Mouse (Mus musculus) CH12.LX (cell line): ENCODE results near the gene Ikzf1. TPM values are rescaled to one million over a fixed set of nuclear protein-coding genes. Genes with fewer than 3 reads are reported as not detected.

Source experiments
- DNase-seq: peaks from one replicate; pipeline ENCODE4 v3.0.0-alpha.2; 2013; ENCODE audit errors: extremely low read depth
- H3K27ac ChIP-seq: 2 replicates; pipeline ENCODE4 v1.5.1; 2012; ENCODE audit warnings: low read depth, mild to moderate bottlenecking, control low read depth, moderate library complexity; ENCODE audit not compliant: insufficient read depth
- H3K27me3 ChIP-seq: replicated peaks from 2 replicates; pipeline ENCODE3; 2012; ENCODE audit warnings: inconsistent platforms
- H3K36me3 ChIP-seq, 2 experiments: replicated peaks in 1 of 2; 2 replicates each; pipeline versions ENCODE3 to v1.6.1; 2012; ENCODE audit warnings: inconsistent platforms in 1 of 2, low read length in 1 of 2, mild to moderate bottlenecking in 1 of 2, mixed read lengths in 1 of 2, moderate library complexity in 1 of 2; ENCODE audit not compliant: control insufficient read depth in 1 of 2, insufficient read depth in 1 of 2
- H3K4me1 ChIP-seq, 2 experiments: 2 replicates each; pipeline ENCODE4 v1.6.1; 2012; ENCODE audit warnings: inconsistent platforms in 1 of 2, moderate library complexity in 1 of 2; ENCODE audit not compliant: insufficient read depth in 2 of 2, control insufficient read depth in 1 of 2
- H3K4me2 ChIP-seq: 2 replicates; pipeline ENCODE4 v1.6.1; 2012; ENCODE audit warnings: low read depth, mild to moderate bottlenecking, control low read depth; ENCODE audit not compliant: poor library complexity, insufficient read depth, severe bottlenecking
- H3K4me3 ChIP-seq, 3 experiments: fragments of 150-350 bp in 1 of 3; sonication (generic) in 1 of 3; replicated peaks in 1 of 3; 2 replicates each; pipeline versions ENCODE3 to v1.5.1; 2011 to 2012; ENCODE audit warnings: low read depth in 2 of 3, low read length in 2 of 3, mild to moderate bottlenecking in 2 of 3, moderate library complexity in 2 of 3, control low read depth in 1 of 3, improper control_type of control experiment in 1 of 3, inconsistent platforms in 1 of 3, mixed read lengths in 1 of 3; ENCODE audit not compliant: poor library complexity in 1 of 3
- H3K79me2 ChIP-seq: replicated peaks from 2 replicates; pipeline ENCODE4 v1.6.1; 2012; ENCODE audit warnings: mild to moderate bottlenecking, moderate library complexity; ENCODE audit not compliant: control insufficient read depth, poor library complexity, insufficient read depth, severe bottlenecking; ENCODE audit errors: extremely low read depth
- H3K9ac ChIP-seq: 2 replicates; pipeline ENCODE4 v1.6.1; 2012; ENCODE audit warnings: low read depth, mild to moderate bottlenecking, control low read depth, moderate library complexity; ENCODE audit not compliant: insufficient read depth
- H3K9me3 ChIP-seq: replicated peaks from 2 replicates; pipeline ENCODE3; 2012; ENCODE audit warnings: low read length, inconsistent platforms, mixed read lengths
- CHD2 ChIP-seq: IDR thresholded peaks from 2 replicates; pipeline ENCODE4 v1.6.1; 2011; ENCODE audit warnings: low read length, improper control_type of control experiment
- EP300 ChIP-seq: IDR thresholded peaks from 2 replicates; pipeline ENCODE4 v1.6.1; 2011; ENCODE audit warnings: low read length, improper control_type of control experiment
- ETS1 ChIP-seq: conservative IDR thresholded peaks from 2 replicates; pipeline ENCODE4 v1.6.1; 2012; ENCODE audit warnings: low read depth, mild to moderate bottlenecking, inconsistent platforms, low read length, improper control_type of control experiment, moderate library complexity
- GABPA ChIP-seq: IDR thresholded peaks from 2 replicates; pipeline ENCODE4 v1.6.1; 2012; ENCODE audit warnings: low read depth, low read length, improper control_type of control experiment, inconsistent platforms; ENCODE audit not compliant: insufficient replicate concordance
- HCFC1 ChIP-seq: IDR thresholded peaks from 2 replicates; pipeline ENCODE4 v1.6.1; 2012; ENCODE audit warnings: low read depth, mild to moderate bottlenecking, inconsistent platforms, low read length, improper control_type of control experiment
- JUN ChIP-seq: IDR thresholded peaks from 2 replicates; pipeline ENCODE4 v1.6.1; 2011; ENCODE audit warnings: low read depth, mild to moderate bottlenecking, low read length, improper control_type of control experiment, moderate library complexity; ENCODE audit not compliant: insufficient read depth
- KAT2A ChIP-seq: IDR thresholded peaks from 2 replicates; pipeline ENCODE4 v1.6.1; 2012; ENCODE audit warnings: low read length, improper control_type of control experiment, inconsistent platforms; ENCODE audit not compliant: insufficient replicate concordance
- MAFK ChIP-seq: IDR thresholded peaks from 2 replicates; pipeline ENCODE4 v1.6.1; 2011; ENCODE audit warnings: low read length, improper control_type of control experiment; ENCODE audit not compliant: insufficient replicate concordance
- MAZ ChIP-seq: IDR thresholded peaks from 2 replicates; pipeline ENCODE4 v1.6.1; 2012; ENCODE audit warnings: low read depth, mild to moderate bottlenecking, inconsistent platforms, low read length, improper control_type of control experiment, moderate library complexity
- MEF2A ChIP-seq: IDR thresholded peaks from 2 replicates; pipeline ENCODE4 v1.6.1; 2014; ENCODE audit warnings: low read depth, mild to moderate bottlenecking, inconsistent platforms, low read length, improper control_type of control experiment, borderline replicate concordance
- NELFE ChIP-seq: IDR thresholded peaks from 2 replicates; pipeline ENCODE4 v1.6.1; 2011; ENCODE audit warnings: low read depth, low read length, improper control_type of control experiment
- NRF1 ChIP-seq: IDR thresholded peaks from 2 replicates; pipeline ENCODE4 v1.6.1; 2014; ENCODE audit warnings: low read depth, mild to moderate bottlenecking, inconsistent platforms, low read length, improper control_type of control experiment, moderate library complexity
- PAX5 ChIP-seq: IDR thresholded peaks from 2 replicates; pipeline ENCODE4 v1.6.1; 2012; ENCODE audit warnings: low read length, inconsistent platforms, mixed read lengths
- RAD21 ChIP-seq: IDR thresholded peaks from 2 replicates; pipeline ENCODE4 v1.6.1; 2011; ENCODE audit warnings: low read depth, mild to moderate bottlenecking, low read length, improper control_type of control experiment, moderate library complexity
- RCOR1 ChIP-seq: conservative IDR thresholded peaks from 2 replicates; pipeline ENCODE4 v1.6.1; 2012; ENCODE audit warnings: low read depth, mild to moderate bottlenecking, inconsistent platforms, low read length, improper control_type of control experiment
- TBP ChIP-seq: conservative IDR thresholded peaks from 2 replicates; pipeline ENCODE4 v1.6.1; 2011; ENCODE audit warnings: low read depth, low read length, improper control_type of control experiment
- UBTF ChIP-seq: IDR thresholded peaks from 2 replicates; pipeline ENCODE4 v1.6.1; 2012; ENCODE audit warnings: low read depth, mild to moderate bottlenecking, inconsistent platforms, low read length, improper control_type of control experiment, moderate library complexity
- ZKSCAN1 ChIP-seq: IDR thresholded peaks from 2 replicates; pipeline ENCODE4 v1.6.1; 2012; ENCODE audit warnings: low read depth, inconsistent platforms, low read length, improper control_type of control experiment, borderline replicate concordance
- ZMIZ1 ChIP-seq: IDR thresholded peaks from 2 replicates; pipeline ENCODE4 v1.6.1; 2012; ENCODE audit warnings: low read depth, mild to moderate bottlenecking, inconsistent platforms, low read length, improper control_type of control experiment
- ZNF384 ChIP-seq: IDR thresholded peaks from 2 replicates; pipeline ENCODE4 v1.6.1; 2012; ENCODE audit warnings: low read depth, low read length, improper control_type of control experiment, inconsistent platforms
- dilution Hi-C: fragments of 300-500 bp; cut with MboI; formaldehyde crosslinking; loops from 2 replicates; pipeline ENCODE4 v1.14.3; 2020; ENCODE audit warnings: low sequenced_read_pairs; ENCODE audit not compliant: extremely low pct_unique_long_range_greater_than_20kb, extremely low pct_ligation_motif_present
- in situ Hi-C: fragments of 300-500 bp; cut with MboI; formaldehyde crosslinking; loops from 3 replicates; pipeline ENCODE4 v1.14.3; 2019; ENCODE audit warnings: low sequenced_read_pairs, low pct_ligation_motif_present, low pct_unique_long_range_greater_than_20kb, mixed read lengths
- polyA plus RNA-seq: library from polyadenylated mRNA; unstranded; fragments of >175 nt; gene quantifications from 2 replicates; pipeline ENCODE4 v1.2.1, GENCODE M21; 2012; ENCODE audit warnings: low read depth; ENCODE audit not compliant: insufficient read length
- total RNA-seq, 2 experiments: library from RNA; depleted of rRNA; stranded (reverse); fragments of 300-350 nt in 1 of 2; fragments of >200 nt in 1 of 2; gene quantifications; 2 replicates each; pipeline ENCODE4 v1.2.3; 2012 to 2014

Ikzf1 gene
- total and polyA plus RNA-seq, 3 experiments, result 33.1 to 68.7 (median 51.2) TPM

GRCm38 (mm10) chr11:11758121-11758520 is 73.3 kb downstream of the Ikzf1 start:
- Histone ChIP-seq H3K27ac (peak overlapping the region; percentile 13), H3K36me3 (peaks cover 68 to 86% of the 10 kb centered on the region in 2 experiments), H3K9me3 (no peaks in the 10 kb centered on the region)

GRCm38 (mm10) chr11:11758883-11759282 is 74.1 kb downstream of the Ikzf1 start:
- Histone ChIP-seq H3K27ac (no peak overlapping the region), H3K4me2 (no peak overlapping the region), H3K4me1 (peaks cover 16 to 95% of the 10 kb centered on the region in 2 experiments), H3K9ac (no peak overlapping the region), H3K4me3 (no peak overlapping the region), H3K27me3 (no peaks in the 10 kb centered on the region), H3K79me2 (no peaks in the 10 kb centered on the region; the same call in 1 of the 2 replicates), H3K9me3 (no peaks in the 10 kb centered on the region), H3K36me3 (peaks cover 68 to 87% of the 10 kb centered on the region in 2 experiments)
- no peak for DNase-seq
- TF ChIP-seq KAT2A (no peak), NRF1 (no peak), ZKSCAN1 (no peak), PAX5 (no peak), ZNF384 (no peak), RAD21 (no peak), MAZ (no peak), ETS1 (no peak), UBTF (no peak), EP300 (no peak)
- dilution Hi-C loops (no loop called here), in situ Hi-C loops (no loop called here)

More at GRCm38 (mm10) chr11:11758121-11758520, 73.3 kb downstream of the Ikzf1 start:
- H3K79me2 ChIP-seq, result no peaks in the 10 kb centered on the region; the same call in 1 of the 2 replicates
- DNase-seq, result no peak
- H3K27me3 ChIP-seq, result no peaks in the 10 kb centered on the region
- H3K4me1 ChIP-seq, result peaks cover 10 to 95% of the 10 kb centered on the region in 2 experiments
- no peak overlapping the region for H3K4me2 ChIP-seq
- TF ChIP-seq MEF2A (no peak), RCOR1 (no peak), ZNF384 (no peak), ZMIZ1 (no peak), CHD2 (no peak), EP300 (no peak), TBP (no peak), MAFK (no peak), NRF1 (no peak), GABPA (no peak), NELFE (no peak), HCFC1 (no peak), JUN (no peak)
- TF ChIP-seq, all 38 proteins: peak for 0
- in situ Hi-C loops, result no loop called here
- Histone ChIP-seq H3K9ac (no peak overlapping the region), H3K4me3 (no peak overlapping the region)
- dilution Hi-C loops, result no loop called here
